Mouse (Mus musculus) adrenal gland, postnatal 10 days (tissue): ENCODE data around the gene Prpf39. TPM values are rescaled to one million over a fixed set of nuclear protein-coding genes. Genes with fewer than 3 reads are reported as not detected.

Experiments
- DNase-seq: peaks from one replicate; pipeline ENCODE4 v3.0.0; 2021; ENCODE audit warnings: mixed read lengths
- long read RNA-seq, 2 experiments: library from polyadenylated mRNA; stranded (forward); transcript quantifications; one replicate each; pipeline ENCODE4 v2.0.0; 2021
- total RNA-seq, 2 experiments: library from RNA; stranded (reverse); gene quantifications; 2 replicates each; pipeline ENCODE4 v1.2.3; 2021

The Prpf39 gene
- 10 to 100 TPM; 26.1 to 42.4 TPM for total RNA-seq
- long read RNA-seq, experiment 1, full-length matches to known transcripts, result 7 of 25 reads
- long read RNA-seq, experiment 1, partial matches to known transcripts, result 1 of 25 reads
- long read RNA-seq, experiment 1, other reads (novel, unspliced or antisense), result 17 of 25 reads
- long read RNA-seq, experiment 2, full-length matches to known transcripts, result 2 of 18 reads
- long read RNA-seq, experiment 2, partial matches to known transcripts, result 2 of 18 reads
- long read RNA-seq, experiment 2, other reads (novel, unspliced or antisense), result 14 of 18 reads

DNA sequence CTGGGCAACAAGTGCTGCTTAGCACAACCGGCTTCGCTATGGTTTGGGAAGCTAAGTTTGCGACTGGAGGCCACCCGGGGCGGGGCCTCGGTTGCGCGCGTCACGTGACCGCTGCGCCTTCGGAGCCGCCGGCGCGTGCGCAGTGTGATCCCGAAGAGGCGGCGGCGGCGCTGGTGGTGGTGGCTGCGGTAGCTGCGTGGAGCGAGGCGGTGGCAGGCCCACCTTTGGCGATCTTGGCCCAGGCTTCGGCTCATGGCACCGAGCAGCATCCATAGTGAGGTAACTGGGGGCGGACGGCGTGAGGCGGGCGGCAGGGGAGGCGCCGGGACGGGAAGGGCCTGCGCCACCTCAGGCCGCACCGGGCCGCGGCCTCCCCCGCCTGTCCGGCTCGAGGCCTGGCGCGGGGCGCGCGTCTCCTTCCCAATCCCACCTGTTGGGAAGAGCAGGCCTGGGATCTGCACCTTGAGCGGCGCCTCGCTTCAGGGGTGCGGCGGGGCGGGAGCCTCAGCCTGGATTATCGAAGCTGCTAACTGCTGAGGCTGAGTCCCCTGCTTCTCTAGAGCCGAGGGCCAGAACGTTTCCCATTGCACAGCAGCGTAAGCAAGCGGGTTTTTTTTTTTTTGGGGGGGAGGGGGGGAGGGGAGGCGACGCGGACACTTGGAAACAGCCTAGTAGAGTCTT is at the start of gene Prpf39:
TSS of gene Prpf39 (plus strand) at position 144 of the 681 bp plus-strand sequence.
- peak; percentile 94 for DNase-seq

DNA sequence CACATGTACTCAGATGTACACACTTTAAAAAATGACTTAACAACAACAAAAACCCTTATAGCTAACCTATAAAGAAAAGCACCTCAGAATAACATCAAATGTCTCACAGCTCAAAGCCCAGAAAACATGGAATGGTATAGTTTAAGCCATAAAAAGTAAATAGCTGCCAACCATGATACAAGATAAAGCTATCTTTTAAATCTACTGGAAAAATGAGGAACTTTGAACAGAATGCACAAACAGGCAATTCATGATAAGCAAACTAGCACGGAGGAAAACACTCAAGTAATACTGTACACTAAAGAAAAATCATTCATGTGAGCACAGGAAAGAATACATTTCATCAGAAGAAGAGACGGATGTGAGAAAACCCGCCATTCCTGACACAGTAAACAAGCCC is 28.4 kb upstream of the Prpf39 start:
- no peak for DNase-seq

DNA sequence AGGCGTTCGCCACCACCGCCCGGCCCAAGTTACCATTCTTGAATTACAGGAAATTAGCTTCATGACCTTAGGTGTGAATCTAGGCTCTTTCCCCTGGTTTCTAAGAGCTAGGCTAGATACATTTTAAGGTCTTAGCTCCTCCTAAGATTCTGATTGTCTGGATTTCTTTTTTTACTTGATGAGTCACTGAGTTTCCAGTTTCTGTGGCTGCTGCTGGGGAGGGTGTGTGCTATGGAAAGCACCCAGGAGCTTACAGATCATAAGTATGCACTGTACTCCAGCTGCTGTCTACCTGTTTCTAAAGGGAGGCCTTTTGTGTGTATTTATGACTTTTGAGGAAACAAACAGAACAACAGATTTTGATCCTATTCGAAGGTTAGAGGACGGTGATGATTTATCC is 13.3 kb upstream of the Prpf39 start:
- no peak for DNase-seq

DNA sequence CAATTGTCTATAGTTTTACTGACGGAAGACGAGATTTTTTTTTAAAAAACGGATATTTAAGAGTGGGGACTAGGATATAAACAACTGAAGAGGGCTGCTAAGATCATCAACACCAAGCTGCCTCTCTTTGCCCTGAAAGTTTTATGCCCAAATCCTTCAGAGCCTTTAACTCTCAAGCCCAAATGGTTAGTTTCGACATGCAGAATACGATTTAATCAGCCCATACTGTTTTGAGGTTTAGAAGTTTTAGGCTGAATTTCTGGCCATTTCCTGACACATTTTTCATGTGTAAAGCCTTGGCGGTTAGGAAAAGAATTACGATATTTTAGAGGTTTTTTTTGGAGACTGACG is 319 bp upstream of the Prpf39 start:
- no peak for DNase-seq

DNA sequence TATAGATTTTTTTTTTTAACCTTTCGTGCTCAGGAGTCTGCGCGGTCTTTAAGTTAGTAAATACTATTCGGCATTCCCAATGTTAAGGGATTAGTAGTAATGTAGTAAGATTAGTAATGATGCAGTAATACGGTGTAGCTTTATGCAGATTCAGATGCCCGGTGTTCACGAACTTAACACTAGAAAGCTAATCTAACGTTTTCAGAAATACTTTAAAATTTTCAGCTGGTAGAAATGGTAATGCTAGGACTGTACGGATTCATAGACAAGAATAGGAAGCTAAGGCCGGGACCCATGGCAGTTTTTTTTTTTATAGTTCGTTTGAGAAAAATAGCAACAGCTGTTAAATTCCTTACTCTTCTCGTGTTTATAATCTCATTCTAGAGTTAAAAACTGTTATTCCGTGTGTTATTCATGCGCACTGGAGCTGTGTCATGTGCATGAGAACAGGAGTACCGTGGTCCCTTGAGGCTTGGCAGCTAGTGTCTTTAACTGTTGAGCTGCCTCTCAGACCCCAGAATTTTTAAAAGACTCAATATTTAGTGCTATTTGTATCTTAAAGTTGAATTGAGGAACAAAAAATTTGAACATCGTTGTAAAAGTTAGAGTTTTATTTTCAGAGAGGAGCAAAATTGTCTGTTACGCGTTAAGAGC is 886 bp downstream of the Prpf39 start:
- peak; percentile 10 for DNase-seq

DNA sequence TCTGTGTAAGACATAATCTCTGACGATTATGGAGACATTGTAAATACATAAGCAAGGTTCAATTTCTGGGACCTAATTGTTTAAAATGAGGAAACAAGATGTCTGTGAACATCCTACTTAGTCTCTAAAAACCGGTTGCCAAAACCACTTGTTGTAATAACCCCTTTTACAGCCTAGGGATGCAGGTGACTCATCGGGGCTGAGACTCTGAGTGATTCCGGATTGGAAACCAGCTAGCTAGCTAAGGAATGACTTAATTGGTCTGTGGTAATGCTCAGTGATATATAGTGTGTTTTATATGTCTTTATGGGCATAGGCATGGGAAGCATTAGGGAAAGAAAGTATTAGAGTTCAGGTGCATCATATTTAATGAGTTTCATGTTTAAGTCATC is 1.4 kb downstream of the Prpf39 start:
- DNase-seq, result peak; percentile 22

DNA sequence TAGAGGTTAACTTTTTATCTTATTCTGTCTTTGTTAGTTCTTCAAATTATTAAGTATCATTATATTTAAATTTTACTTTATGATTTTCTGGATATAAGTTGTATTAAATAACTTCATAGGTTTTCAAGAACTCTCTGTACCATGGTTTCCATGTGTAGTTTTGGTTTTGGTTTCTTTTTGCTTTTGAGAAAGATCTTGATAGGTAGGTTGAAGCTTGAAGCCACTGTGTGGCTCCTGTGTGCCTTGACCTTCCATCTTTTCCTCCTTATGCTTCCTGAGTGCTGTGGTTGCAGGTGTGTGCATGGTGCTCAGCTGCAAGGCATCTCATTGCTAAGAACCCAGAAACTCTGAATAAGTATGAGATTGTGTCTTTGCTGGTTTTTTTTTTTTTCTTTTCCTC is 12.7 kb downstream of the Prpf39 start:
- DNase-seq, result no peak

DNA sequence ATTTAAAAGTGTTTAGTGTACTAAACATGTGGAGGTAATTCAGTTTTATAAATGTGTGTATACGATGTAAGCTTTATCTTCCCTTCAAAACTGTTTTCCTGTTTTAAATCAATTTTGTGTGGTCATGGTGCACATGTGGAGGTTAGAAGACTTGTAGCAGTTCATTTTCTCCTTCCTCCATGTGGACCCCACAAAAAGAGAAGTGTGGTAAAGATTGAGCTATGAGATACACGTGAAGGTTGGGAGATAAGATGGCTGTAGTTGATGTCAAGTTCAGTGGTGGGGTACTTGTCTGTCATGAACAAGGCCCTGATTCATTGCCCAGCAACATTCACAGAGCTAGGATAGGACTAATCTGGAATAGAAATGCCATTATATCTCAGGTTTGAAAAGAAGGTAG is 22.1 kb downstream of the Prpf39 start:
- no peak for DNase-seq

DNA sequence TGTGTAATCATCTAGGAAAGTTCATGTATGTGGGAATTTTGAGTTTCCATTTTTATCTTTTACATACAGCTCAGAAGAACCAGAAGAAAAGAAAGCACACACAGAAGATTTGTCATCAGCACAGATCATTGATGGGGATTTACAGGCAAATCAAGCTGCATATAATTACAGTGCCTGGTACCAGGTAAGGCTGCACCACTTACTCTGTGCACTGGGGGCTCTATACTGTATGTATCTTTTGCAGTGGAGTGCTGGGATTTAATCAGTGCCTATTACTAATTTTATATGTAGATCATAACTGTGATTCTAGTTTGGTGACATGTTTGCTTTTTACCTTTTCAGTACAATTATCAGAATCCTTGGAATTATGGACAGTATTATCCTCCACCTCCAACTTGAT is 24.9 kb downstream of the Prpf39 start:
- no peak for DNase-seq

DNA sequence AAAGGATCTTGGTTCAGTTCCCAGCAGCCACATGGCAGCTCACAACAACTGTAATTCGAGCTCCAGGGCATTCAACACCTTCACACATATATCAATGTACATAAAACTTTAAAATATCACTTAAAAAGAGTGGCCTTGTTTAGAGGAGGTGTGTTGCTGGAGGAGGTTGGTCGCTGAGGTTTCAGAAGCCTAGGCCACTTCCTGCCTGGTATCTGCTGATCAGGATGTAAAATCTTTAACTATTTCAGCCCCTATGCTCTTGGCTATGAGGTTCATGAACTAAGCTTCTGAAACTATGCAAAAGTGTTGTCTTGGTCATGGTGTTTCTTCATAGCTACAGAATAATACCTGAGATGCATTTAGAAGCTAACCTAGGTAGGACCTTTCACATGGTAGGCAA is 29.1 kb downstream of the Prpf39 start:
- DNase-seq, result no peak

DNA sequence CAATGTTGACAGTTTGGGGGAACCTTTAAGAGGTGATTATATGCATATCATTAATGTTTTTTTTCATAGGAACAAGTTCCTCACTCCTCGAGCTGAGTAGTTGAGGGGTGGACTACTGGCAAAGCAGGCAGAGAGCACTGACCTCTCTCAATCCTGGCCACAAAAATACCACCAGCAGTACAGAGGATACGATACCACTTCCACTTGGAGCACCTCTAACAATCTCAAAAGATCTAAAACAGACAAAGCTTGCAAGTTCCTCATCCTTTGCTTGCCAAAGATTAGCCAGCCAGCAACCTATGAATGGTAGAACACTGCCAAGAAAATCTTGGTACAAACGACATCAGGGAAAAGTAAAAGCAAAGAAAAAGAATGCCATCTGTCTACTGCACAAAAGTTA is 30.1 kb downstream of the Prpf39 start:
- no peak for DNase-seq

DNA sequence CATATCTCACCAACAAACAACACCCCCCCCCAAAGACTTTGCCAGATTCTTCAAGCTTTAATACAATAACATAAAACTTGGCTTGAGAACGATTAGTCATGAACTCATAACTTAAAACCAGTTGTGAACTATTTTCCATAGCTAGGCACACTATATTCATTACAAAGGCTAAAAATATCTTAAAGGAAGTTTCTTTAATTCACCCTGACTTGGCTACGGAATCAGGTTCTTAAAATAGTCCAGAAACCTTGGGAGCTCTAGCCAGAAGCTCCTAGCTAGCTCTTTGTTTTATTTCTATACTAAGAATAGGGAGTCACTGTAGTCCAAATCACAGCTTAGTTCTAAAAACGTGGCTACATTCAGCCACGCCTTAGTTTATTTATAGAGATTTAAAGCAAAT is 32.3 kb downstream of the Prpf39 start:
- DNase-seq, result no peak

DNA sequence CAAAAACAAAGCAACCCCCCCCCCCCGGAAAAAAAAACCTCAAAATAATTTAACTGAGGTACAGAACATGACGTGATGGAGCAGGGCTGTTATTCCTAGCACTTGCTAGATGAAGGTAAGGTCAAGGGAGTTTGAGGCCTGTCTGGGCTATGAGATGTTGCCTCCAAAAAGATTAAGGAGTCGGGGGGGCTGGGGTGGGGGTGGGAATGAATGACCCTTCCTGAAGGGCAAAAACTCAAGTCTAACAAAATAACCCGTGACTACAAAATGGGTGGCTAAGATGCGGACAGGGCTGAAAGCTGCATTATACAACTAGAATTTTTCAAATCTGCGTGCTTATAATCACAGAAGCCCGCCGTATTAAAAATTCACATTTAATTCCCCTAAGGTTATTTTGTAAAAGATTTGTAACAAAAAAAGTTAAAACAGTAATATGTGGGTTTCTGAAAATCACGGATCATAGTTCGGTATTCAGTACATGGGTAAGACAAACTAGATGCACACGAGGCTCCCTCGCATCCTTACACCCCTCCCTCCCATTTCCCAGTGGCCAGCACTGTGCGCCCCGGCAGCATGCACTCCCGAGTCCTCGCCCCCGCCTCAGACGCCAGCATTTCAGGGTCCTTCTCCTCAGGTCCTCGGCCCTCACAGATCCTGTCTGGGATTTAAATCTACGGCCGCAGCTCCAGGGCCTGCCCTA is 36.9 kb downstream of the Prpf39 start:
- no peak for DNase-seq

DNA sequence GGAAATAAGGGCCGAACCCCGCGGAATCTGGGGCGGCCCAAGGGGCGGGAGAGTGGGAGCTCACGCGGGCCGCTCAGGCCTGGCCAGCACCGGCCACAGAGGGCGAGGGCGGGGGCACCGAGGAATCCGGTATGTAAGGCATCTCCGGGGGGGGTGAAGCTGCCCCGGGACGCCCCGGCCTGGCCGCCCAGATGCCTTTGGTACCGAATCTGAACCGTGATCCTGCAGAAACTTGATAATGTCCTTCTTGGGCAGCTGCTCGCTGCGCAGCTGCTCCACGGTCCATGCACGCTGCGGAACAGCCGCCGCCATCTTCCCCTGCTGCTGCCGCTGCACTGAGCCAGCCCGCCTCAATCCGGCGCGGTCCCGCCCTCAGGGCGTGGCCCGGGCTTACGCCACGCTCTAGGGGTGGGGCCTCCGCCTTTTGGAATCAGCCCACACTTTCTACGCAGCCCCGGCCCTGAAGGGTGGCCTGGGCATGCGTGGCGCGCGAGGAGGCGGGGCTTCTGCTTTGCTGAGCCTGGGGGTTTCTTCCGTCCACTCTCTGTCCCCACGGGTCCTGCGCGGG is 37.6 kb downstream of the Prpf39 start, which contains the start of gene Fkbp3:
TSS of gene Fkbp3 (minus strand) at position 397 of the 568 bp plus-strand sequence.
- DNase-seq, result peak; percentile 99

DNA sequence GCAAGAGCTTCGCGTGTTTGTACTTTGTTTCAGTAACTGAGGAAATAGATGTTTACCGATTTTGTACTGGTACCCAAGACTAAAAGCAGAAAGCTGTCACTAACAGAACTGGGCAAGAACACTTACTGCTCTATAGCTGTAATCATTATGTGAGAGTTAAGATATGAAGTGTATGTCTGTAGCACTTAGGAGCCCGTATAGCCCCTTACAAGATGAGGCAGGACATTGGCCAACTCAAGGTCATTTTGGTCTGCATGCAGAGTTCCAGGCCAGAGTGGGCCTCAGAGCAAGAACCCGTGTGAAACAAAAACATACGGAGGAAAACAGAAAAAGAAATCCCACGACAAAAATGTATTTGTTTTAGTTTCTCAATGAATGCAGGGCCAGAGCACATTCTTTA is 38.5 kb downstream of the Prpf39 start:
- no peak for DNase-seq

DNA sequence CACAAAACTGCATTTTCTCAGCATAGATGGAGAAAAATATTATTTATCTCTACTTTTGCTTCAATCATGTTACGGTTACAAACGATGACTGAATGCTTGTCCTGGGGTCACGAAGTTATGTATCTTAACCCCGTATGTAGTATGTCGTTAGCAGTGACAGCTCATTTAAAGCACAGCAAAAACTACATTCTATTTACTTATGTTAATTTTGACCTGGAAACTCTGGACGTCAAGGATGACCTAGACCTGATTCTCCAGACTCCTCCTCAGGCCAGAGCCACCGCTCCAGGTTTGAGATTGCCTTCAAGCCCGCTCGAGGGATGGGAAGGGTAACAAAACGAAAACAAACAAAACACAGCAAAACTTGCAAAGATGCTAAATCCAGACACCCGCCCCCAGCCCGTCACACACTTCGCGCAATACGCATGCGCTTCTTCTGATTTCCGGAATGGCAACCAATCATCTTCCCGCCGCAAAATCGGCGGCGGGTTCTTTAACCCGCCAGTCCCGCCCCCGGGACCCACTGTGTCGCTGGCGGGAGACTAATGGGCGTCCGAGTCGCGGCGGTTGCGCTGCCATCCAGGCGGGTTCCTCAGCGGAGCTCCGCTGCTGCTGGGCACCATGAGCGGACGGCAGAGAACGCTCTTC is 39.1 kb downstream of the Prpf39 start, which contains the start of gene Fancm:
TSS of gene Fancm (plus strand) at position 519 of the 648 bp plus-strand sequence.
- DNase-seq, result peak; percentile 93

DNA sequence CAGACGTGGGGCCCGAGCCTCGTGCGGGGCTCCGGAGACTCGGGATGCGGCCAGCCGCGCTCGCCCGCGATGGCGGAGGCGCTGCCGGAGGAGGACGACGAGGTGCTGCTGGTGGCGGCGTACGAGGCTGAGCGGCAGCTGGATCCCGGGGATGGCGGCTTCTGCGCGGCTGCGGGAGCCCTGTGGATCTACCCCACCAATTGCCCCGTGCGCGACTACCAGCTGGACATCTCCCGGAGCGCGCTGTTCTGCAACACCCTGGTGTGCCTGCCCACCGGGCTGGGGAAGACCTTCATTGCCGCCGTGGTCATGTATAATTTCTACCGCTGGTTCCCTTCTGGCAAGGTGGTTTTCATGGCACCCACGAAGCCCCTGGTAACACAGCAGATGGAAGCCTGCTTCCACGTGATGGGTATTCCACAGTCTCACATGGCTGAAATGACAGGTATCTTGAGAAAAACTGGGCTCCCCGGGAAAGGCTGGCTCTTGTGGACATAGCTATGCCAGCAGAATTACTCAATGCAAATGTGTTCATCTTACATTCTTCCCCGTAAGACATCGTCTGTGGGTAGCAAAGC is 39.7 kb downstream of the Prpf39 start:
- no peak for DNase-seq

DNA sequence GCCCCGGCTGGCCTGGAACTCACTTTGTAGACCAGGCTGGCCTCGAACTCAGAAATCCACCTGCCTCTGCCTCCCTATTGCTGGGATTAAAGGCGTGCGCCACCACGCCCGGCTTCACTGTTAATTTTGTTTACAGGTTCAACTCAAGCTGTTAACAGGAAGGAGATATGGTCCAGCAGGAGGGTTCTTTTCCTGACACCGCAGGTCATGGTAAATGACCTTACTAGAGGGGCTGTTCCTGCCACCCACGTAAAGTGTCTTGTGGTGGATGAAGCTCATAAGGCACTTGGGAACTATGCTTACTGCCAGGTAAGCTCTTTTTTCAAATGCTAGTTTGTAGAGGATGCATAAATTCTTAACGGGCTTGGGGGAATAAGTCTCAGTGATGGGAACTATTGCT is 40.8 kb downstream of the Prpf39 start:
- DNase-seq, result no peak

DNA sequence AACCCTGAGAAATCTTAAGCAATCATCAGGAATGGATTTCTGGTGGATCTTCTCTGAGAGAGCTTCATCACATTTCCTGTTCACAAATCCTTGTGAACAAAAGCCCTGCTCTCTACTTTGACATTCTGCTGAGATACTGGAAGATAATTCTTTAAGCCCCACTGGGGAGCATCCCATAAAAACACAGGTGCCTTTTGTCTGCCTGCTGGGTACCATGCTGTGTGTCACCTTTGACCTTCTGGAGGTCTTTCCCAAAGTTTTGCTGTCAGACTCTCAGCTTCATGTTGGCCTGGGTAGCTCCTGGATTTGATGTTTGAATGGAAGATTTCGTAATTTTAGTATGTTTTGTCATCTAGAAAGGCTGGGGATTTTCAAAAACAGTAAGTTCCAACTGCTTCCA is 72.6 kb downstream of the Prpf39 start:
- DNase-seq, result no peak

DNA sequence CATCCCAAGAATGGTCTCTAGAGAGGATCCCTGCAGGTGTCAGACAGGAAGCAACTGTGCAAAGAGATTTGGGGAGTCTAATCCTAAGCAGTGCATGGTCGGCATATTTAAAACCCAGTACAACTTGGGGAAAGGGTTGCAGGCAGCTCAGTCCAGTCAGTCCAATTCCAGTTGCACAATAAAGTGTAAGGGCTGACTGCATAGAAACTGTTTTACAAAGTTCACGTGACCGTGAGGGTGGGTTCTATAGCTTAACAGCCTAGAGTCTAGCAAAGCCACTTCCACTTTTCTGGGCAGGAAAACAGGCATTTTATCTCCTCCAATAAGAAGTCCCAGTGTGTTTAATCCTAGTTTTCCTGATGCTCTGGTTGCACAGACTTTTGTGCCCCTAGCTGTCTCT is 75.4 kb downstream of the Prpf39 start:
- DNase-seq, result no peak

DNA sequence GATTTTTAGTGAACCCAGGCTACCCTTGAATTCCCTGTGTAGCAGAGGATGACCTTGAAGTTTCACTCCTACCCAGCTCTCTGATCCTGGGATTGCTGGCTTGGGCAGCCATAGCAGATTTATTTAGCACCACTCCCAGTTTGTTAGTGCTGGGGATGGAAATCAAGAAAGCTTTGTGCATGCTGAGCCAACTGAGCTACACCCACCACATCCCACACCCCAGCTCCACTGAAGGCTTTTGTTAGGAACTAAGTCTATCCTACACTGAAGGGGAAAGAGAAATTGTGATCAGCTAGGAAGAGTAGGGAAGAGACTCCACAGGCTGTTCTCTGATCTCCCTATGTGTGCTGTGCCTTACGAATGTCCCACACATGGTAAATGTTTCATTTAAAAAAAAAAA is 76.7 kb downstream of the Prpf39 start:
- no peak for DNase-seq
